Mouse (Mus musculus): ENCODE data around the gene Rab5b. TPM values are rescaled to one million over a fixed set of nuclear protein-coding genes. Genes with fewer than 3 reads are reported as not detected.

Gene Rab5b
- total and polyA plus RNA-seq, 2 experiments, result 74.0 to 80.5 TPM

DNA sequence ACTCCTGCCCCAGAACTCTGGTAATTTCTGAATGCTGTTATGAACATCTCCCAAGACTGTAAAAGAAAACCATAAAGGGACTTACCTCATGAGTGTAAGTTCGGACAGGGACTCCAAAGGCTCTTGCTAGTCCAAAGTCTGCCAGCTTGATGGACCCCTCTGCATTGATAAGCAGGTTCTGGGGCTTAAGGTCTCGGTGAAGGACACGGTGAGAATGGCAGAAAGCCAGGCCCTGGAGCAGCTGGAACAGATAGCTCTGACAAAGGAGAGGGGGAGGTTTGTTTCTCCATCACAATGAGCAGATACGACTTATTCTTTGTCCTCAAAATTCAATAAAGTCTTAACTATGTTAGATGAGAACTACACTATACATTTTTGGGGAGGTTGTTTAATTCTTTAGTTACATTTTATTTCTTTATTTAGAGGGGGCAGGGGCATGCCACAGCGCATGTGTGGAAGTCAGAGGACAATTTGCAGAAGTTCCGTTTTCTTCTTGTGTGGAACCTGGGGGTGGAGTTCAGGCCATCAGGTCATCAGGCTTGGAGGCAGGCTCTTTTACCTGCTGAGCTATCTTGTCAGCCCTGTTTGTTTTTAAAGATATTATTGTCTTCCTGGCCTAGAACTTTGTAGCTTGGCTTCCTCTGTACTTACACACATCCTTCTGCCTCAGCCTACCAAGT, 6.4 kb upstream of the Rab5b start:
- Histone ChIP-seq H3K4me1 (ENCODE audit: control insufficient read depth, insufficient read depth, low read length) (peaks cover 5% of the 10 kb centered on the region; the same call in 1 of the 2 replicates), H3K9ac (ENCODE audit: low read depth, low read length) (no peak overlapping the region), H3K27ac (replicated peaks; ENCODE audit: insufficient read depth, low read depth, low read length) (no peak overlapping the region), H3K27me3 (ENCODE audit: control insufficient read depth, insufficient read depth, low read length) (no peaks in the 10 kb centered on the region), H3K36me3 (ENCODE audit: control insufficient read depth, insufficient read depth, low read length) (peaks cover 7% of the 10 kb centered on the region; the same call in 1 of the 2 replicates), H3K4me3 (ENCODE audit: insufficient read depth, low read depth, low read length) (no peak overlapping the region), H3K79me2 (ENCODE audit: control insufficient read depth, insufficient read depth, low read length) (no peaks in the 10 kb centered on the region)
- no peak for DNase-seq (ENCODE audit: extremely low read depth, low read depth, low spot score)
- 81% methylated on average over 6 of the region's 6 CpGs for WGBS
- TF ChIP-seq CTCF (IDR thresholded peaks at IDR 0.05; ENCODE audit: low read depth, low read length) (no peak), POLR2A (IDR thresholded peaks at IDR 0.05; ENCODE audit: extremely low read depth, insufficient read depth, low read length) (no peak)

DNA sequence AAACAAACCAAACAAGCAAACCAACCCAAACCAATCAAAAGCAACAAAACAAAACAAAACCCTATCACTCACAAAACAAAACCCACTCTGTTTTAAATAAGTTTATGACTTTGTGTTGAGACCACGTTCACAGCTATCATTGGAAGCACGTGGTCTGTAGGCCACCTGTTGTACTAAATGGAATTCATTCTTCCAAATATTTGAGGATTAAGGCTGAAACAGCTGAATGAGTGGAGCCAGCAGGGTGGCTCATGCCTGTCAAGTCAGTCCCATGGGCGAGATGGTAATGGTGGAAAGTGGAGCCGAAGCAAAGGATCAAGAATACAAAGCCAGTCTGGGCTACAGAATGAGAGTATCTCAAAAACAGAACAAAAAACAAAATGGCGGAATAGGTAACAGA, 4.6 kb upstream of the Rab5b start:
- Histone ChIP-seq H3K27me3 (ENCODE audit: control insufficient read depth, insufficient read depth, low read length) (no peaks in the 10 kb centered on the region), H3K4me3 (ENCODE audit: insufficient read depth, low read depth, low read length) (no peak overlapping the region), H3K27ac (replicated peaks; ENCODE audit: insufficient read depth, low read depth, low read length) (no peak overlapping the region), H3K9ac (ENCODE audit: low read depth, low read length) (no peak overlapping the region), H3K79me2 (ENCODE audit: control insufficient read depth, insufficient read depth, low read length) (0 out of 2 replicates have a peak, but pooled peaks cover 2% of the 10 kb centered on the region), H3K36me3 (ENCODE audit: control insufficient read depth, insufficient read depth, low read length) (peaks cover 7% of the 10 kb centered on the region; the same call in 1 of the 2 replicates), H3K4me1 (ENCODE audit: control insufficient read depth, insufficient read depth, low read length) (peaks cover 5% of the 10 kb centered on the region; the same call in 1 of the 2 replicates)
- WGBS, result 98% methylated on average over 5 of the region's 5 CpGs
- no peak for DNase-seq (ENCODE audit: extremely low read depth, low read depth, low spot score)
- TF ChIP-seq CTCF (IDR thresholded peaks at IDR 0.05; ENCODE audit: low read depth, low read length) (no peak), POLR2A (IDR thresholded peaks at IDR 0.05; ENCODE audit: extremely low read depth, insufficient read depth, low read length) (no peak)

DNA sequence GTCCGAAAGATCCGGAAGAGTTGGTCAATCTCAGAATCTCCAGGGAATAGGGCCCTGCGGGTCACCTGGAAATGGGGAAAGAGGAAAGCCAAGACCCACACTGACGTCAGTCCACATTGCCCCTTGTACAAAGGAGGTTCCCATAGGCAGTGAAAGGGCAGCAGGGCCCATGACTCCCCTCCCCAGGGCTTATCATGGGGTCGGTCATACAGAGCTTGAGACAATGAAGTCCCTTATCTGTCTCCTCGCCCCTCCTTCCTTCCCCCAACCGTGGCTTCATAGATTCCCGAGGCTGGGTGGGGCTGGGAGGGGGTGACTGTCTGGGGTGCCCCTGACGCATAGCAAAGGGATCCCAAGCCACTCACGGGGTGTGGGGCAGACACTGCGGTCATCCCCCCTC, 3.5 kb upstream of the Rab5b start:
- Histone ChIP-seq H3K36me3 (ENCODE audit: control insufficient read depth, insufficient read depth, low read length) (peaks cover 7% of the 10 kb centered on the region; the same call in 1 of the 2 replicates), H3K4me3 (ENCODE audit: insufficient read depth, low read depth, low read length) (no peak overlapping the region), H3K27ac (replicated peaks; ENCODE audit: insufficient read depth, low read depth, low read length) (no peak overlapping the region), H3K9ac (ENCODE audit: low read depth, low read length) (no peak overlapping the region), H3K27me3 (ENCODE audit: control insufficient read depth, insufficient read depth, low read length) (no peaks in the 10 kb centered on the region), H3K4me1 (ENCODE audit: control insufficient read depth, insufficient read depth, low read length) (peaks cover 6% of the 10 kb centered on the region; the same call in 1 of the 2 replicates), H3K79me2 (ENCODE audit: control insufficient read depth, insufficient read depth, low read length) (peaks cover 5% of the 10 kb centered on the region; the same call in 1 of the 2 replicates)
- DNase-seq (ENCODE audit: extremely low read depth, low read depth, low spot score), result no peak
- TF ChIP-seq CTCF (IDR thresholded peaks at IDR 0.05; ENCODE audit: low read depth, low read length) (no peak), POLR2A (IDR thresholded peaks at IDR 0.05; ENCODE audit: extremely low read depth, insufficient read depth, low read length) (no peak)
- 80% methylated on average over 11 of the region's 11 CpGs for whole genome bisulfite sequencing

DNA sequence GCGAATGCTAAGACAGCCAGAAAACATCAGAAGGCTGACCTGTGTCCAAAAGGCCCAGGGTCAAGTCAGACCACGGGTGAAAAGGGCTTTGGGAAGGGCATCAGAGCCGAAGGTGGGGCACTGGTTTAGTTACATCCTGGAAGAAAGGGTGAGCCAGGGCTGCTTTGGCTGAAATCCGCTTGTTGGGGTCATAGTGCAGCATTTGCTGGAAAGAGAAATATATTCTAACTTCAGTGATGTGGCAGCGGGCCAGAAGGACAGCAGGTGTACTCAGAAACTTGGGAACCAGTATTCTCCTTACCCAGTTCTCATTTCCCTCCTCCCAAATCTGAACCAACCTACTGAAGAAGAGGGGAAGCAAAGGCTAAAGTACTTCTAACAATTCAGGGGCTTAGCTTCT, 2.9 kb upstream of the Rab5b start:
- DNase-seq (ENCODE audit: extremely low read depth, low read depth, low spot score), result peak; percentile 59
- WGBS, result 34% methylated on average over 5 of the region's 5 CpGs
- H3K9ac ChIP-seq (ENCODE audit: low read depth, low read length), result no peak overlapping the region
- H3K36me3 ChIP-seq (ENCODE audit: control insufficient read depth, insufficient read depth, low read length), result peaks cover 7% of the 10 kb centered on the region; the same call in 1 of the 2 replicates
- no peak overlapping the region for H3K4me3 ChIP-seq (ENCODE audit: insufficient read depth, low read depth, low read length)
- H3K4me1 ChIP-seq (ENCODE audit: control insufficient read depth, insufficient read depth, low read length), result peaks cover 6% of the 10 kb centered on the region; the same call in 1 of the 2 replicates
- peaks cover 5% of the 10 kb centered on the region; the same call in 1 of the 2 replicates for H3K79me2 ChIP-seq (ENCODE audit: control insufficient read depth, insufficient read depth, low read length)
- no peak overlapping the region for H3K27ac ChIP-seq (replicated peaks; ENCODE audit: insufficient read depth, low read depth, low read length)
- TF ChIP-seq POLR2A (IDR thresholded peaks at IDR 0.05; ENCODE audit: extremely low read depth, insufficient read depth, low read length) (no peak), CTCF (IDR thresholded peaks at IDR 0.05; ENCODE audit: low read depth, low read length) (no peak)
- H3K27me3 ChIP-seq (ENCODE audit: control insufficient read depth, insufficient read depth, low read length), result no peaks in the 10 kb centered on the region

DNA sequence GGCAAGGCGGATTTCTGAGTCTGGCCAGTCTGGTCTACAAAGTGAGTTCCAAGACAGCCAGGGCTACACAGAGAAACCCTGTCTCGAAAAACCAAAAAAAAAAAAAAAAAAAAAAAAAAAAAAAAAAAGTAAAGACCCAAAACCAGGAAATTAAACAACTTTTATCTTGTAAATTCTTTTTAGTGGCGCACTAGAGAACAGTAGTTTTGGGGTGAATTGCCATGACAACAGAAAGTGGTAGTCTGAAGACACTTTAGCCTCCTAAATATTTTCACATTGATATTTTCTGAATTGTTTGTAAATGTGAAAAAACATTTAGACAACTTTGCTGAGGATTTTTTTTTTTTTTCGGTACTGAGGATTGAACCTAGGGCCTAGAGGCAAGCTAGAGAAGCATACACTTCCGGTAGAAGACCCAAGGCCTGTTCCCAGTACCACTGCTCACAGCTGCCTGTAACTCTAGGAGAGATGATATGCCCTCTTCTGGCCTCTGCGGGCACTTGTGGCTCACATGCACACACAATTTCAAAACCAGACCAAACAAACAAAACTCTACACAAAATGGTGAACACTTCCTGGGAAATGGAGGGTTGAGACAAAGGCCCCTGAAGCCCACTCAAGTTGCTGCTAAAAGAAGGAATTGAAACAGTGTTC, 1.1 kb upstream of the Rab5b start:
- Histone ChIP-seq H3K79me2 (ENCODE audit: control insufficient read depth, insufficient read depth, low read length) (peaks cover 5% of the 10 kb centered on the region; the same call in 1 of the 2 replicates), H3K4me1 (ENCODE audit: control insufficient read depth, insufficient read depth, low read length) (peaks cover 6% of the 10 kb centered on the region; the same call in 1 of the 2 replicates), H3K27me3 (ENCODE audit: control insufficient read depth, insufficient read depth, low read length) (no peaks in the 10 kb centered on the region), H3K27ac (replicated peaks; ENCODE audit: insufficient read depth, low read depth, low read length) (no peak overlapping the region), H3K4me3 (ENCODE audit: insufficient read depth, low read depth, low read length) (no peak overlapping the region), H3K36me3 (ENCODE audit: control insufficient read depth, insufficient read depth, low read length) (peaks cover 7% of the 10 kb centered on the region; the same call in 1 of the 2 replicates), H3K9ac (ENCODE audit: low read depth, low read length) (no peak overlapping the region)
- TF ChIP-seq POLR2A (IDR thresholded peaks at IDR 0.05; ENCODE audit: extremely low read depth, insufficient read depth, low read length), result no peak
- no peak for TF ChIP-seq CTCF (IDR thresholded peaks at IDR 0.05; ENCODE audit: low read depth, low read length)
- DNase-seq (ENCODE audit: extremely low read depth, low read depth, low spot score), result no peak
- WGBS, result 81% methylated on average over 6 of the region's 6 CpGs

Measured in liver, adult 2 months (tissue).